Mouse (Mus musculus) limb, embryonic 10.5 days (tissue): ENCODE measurements around the gene Clec9a. TPM values are rescaled to one million over a fixed set of nuclear protein-coding genes. Genes with fewer than 3 reads are reported as not detected.

Experiments used
- DNase-seq: peaks from one replicate; pipeline ENCODE4 v3.0.0-alpha.2; 2017; ENCODE audit warnings: low spot score
- H3K27ac ChIP-seq: fragments of 300-500 bp; sonication (generic); 2 replicates; pipeline ENCODE4 v1.5.1; 2016; ENCODE audit warnings: mild to moderate bottlenecking
- H3K27me3 ChIP-seq: fragments of 300-500 bp; sonication (generic); 2 replicates; pipeline ENCODE4 v1.6.1; 2016; ENCODE audit warnings: low read depth, mild to moderate bottlenecking; ENCODE audit not compliant: poor library complexity, severe bottlenecking
- H3K36me3 ChIP-seq: fragments of 300-500 bp; sonication (generic); 2 replicates; pipeline ENCODE4 v1.6.1; 2016; ENCODE audit warnings: mild to moderate bottlenecking, moderate library complexity
- H3K4me1 ChIP-seq: fragments of 300-500 bp; sonication (generic); 2 replicates; pipeline ENCODE4 v1.6.1; 2016
- H3K4me3 ChIP-seq: fragments of 300-500 bp; sonication (generic); 2 replicates; pipeline ENCODE4 v1.5.1; 2016; ENCODE audit warnings: mild to moderate bottlenecking, moderate library complexity
- H3K9me3 ChIP-seq: fragments of 300-500 bp; sonication (generic); replicated peaks from 2 replicates; pipeline ENCODE4 v1.6.1; 2016; ENCODE audit warnings: mild to moderate bottlenecking
- WGBS: fragments of 180-500 bp; shearing (Covaris S2); methylation state at CpG from one replicate; pipeline ENCODE4 v1.1.7; 2016; 5-methylcytosine and 5-hydroxymethylcytosine counted together
- polyA plus RNA-seq: library from polyadenylated mRNA; unstranded; fragments of >200 nt; fragmentation: Nextera tagmentation; extraction: Ambion mirVana; gene quantifications from 2 replicates; pipeline ENCODE4 v1.2.1, GENCODE M21; 2016

The Clec9a gene
- polyA plus RNA-seq, 1 experiment from 2014 or later: 0.21 TPM

- no peak for DNase-seq
- WGBS: 86% methylated on average over 3 of the region's 3 CpGs
- H3K4me3 ChIP-seq: no peak overlapping the region
- no peaks in the 10 kb centered on the region for H3K4me1 ChIP-seq
- H3K27ac ChIP-seq: no peak overlapping the region
- H3K9me3 ChIP-seq: no peaks in the 10 kb centered on the region
- no peaks in the 10 kb centered on the region for H3K36me3 ChIP-seq
- no peaks in the 10 kb centered on the region for H3K27me3 ChIP-seq
These were observed 27.4 kb downstream of the Clec9a start for GRCm38 (mm10) chr6:129436025-129436424.

- H3K9me3 ChIP-seq: no peaks in the 10 kb centered on the region
- DNase-seq: no peak
- H3K27ac ChIP-seq: no peak overlapping the region
- H3K27me3 ChIP-seq: no peaks in the 10 kb centered on the region
- 97% methylated on average over 2 of the region's 2 CpGs for WGBS
- H3K4me1 ChIP-seq: no peaks in the 10 kb centered on the region
- H3K4me3 ChIP-seq: no peak overlapping the region
- H3K36me3 ChIP-seq: no peaks in the 10 kb centered on the region
These were observed 29.4 kb downstream of the Clec9a start for GRCm38 (mm10) chr6:129438033-129438432.

GRCm38 (mm10) chr6:129449743-129450142 is 41.1 kb downstream of the Clec9a start:
- Histone ChIP-seq H3K9me3 (no peaks in the 10 kb centered on the region), H3K27ac (no peak overlapping the region), H3K36me3 (no peaks in the 10 kb centered on the region), H3K27me3 (no peaks in the 10 kb centered on the region), H3K4me1 (peaks cover 9% of the 10 kb centered on the region; the same call in 1 of the 2 replicates), H3K4me3 (no peak overlapping the region)
- WGBS: 64% methylated on average over 6 of the region's 6 CpGs
- DNase-seq: no peak

- H3K36me3 ChIP-seq: no peaks in the 10 kb centered on the region
- WGBS: 69% methylated on average over 13 of the region's 13 CpGs
- DNase-seq: no peak
- H3K27ac ChIP-seq: no peak within 1 kb of the TSS
- H3K9me3 ChIP-seq: no peaks in the 10 kb centered on the region
- H3K4me1 ChIP-seq: peaks cover 9% of the 10 kb centered on the region; the same call in 1 of the 2 replicates
- no peaks in the 10 kb centered on the region for H3K27me3 ChIP-seq
- H3K4me3 ChIP-seq: no peak within 1 kb of the TSS
These were observed 42.9 kb downstream of the Clec9a start, which contains the start of gene Clec1a for GRCm38 (mm10) chr6:129451411-129452039. Gene Clec1a (minus strand): TSS chr6:129452000.

GRCm38 (mm10) chr6:129471386-129471785 is 62.7 kb downstream of the Clec9a start:
- 93% methylated on average over 6 of the region's 6 CpGs for WGBS
- Histone ChIP-seq H3K27ac (no peak overlapping the region), H3K36me3 (no peaks in the 10 kb centered on the region), H3K27me3 (no peaks in the 10 kb centered on the region), H3K9me3 (no peaks in the 10 kb centered on the region), H3K4me3 (no peak overlapping the region), H3K4me1 (no peaks in the 10 kb centered on the region; the same call in 1 of the 2 replicates)
- no peak for DNase-seq

- 83% methylated on average over 5 of the region's 5 CpGs for WGBS
- Histone ChIP-seq H3K36me3 (no peaks in the 10 kb centered on the region), H3K9me3 (no peaks in the 10 kb centered on the region), H3K4me3 (no peak overlapping the region), H3K27me3 (no peaks in the 10 kb centered on the region), H3K4me1 (peaks cover 7% of the 10 kb centered on the region; the same call in 1 of the 2 replicates), H3K27ac (no peak overlapping the region)
- no peak for DNase-seq
These were observed 64.0 kb downstream of the Clec9a start for GRCm38 (mm10) chr6:129472627-129473026.

Other genes with a start within 250 kb of the Clec9a start
- gene Clec2d, start 228.2 kb upstream of the Clec9a start, polyA plus RNA-seq: not detected in 2 replicates
- 0.16 TPM in 1 of 2 replicates, not detected in the other for gene Cd69, start 133.4 kb upstream of the Clec9a start, polyA plus RNA-seq
- not detected in 2 replicates for gene 4922502D21Rik, start 77.1 kb upstream of the Clec9a start, polyA plus RNA-seq
- gene Clec12a, start 66.2 kb upstream of the Clec9a start, polyA plus RNA-seq: 0.11 and 0.51 TPM in 2 replicates
- not detected in 2 replicates for gene Clec12b, start 23.0 kb upstream of the Clec9a start, polyA plus RNA-seq
- 9.2 and 12.0 TPM in 2 replicates for gene Clec1b, start 11.6 kb upstream of the Clec9a start, polyA plus RNA-seq
- gene Clec1a, start 43.1 kb downstream of the Clec9a start, polyA plus RNA-seq: 0.84 and 1.4 TPM in 2 replicates
- 0.16 TPM in 1 of 2 replicates, not detected in the other for gene Olr1, start 98.3 kb downstream of the Clec9a start, polyA plus RNA-seq
- gene Tmem52b, start 103.7 kb downstream of the Clec9a start, polyA plus RNA-seq: not detected in 2 replicates
- 34.2 and 35.7 TPM in 2 replicates for gene Gabarapl1, start 124.3 kb downstream of the Clec9a start, polyA plus RNA-seq
- gene Klre1, start 169.0 kb downstream of the Clec9a start, polyA plus RNA-seq: not detected in 2 replicates
- not detected in 2 replicates for gene Klrd1, start 182.9 kb downstream of the Clec9a start, polyA plus RNA-seq
- gene Klrk1, start 215.0 kb downstream of the Clec9a start, polyA plus RNA-seq: not detected in 2 replicates
- not detected in 2 replicates for gene Klrc3, start 234.5 kb downstream of the Clec9a start, polyA plus RNA-seq